Mouse (Mus musculus) c-Kit-positive CD71-positive TER-119-negative erythroid progenitor cells, embryonic 14.5 days (primary cell): ENCODE results near the gene Aste1.

ENCODE experiments used
- DNase-seq: peaks from one replicate; pipeline ENCODE4 v3.0.0-alpha.2; 2013; ENCODE audit warnings: low read depth

Gene Aste1

DNA sequence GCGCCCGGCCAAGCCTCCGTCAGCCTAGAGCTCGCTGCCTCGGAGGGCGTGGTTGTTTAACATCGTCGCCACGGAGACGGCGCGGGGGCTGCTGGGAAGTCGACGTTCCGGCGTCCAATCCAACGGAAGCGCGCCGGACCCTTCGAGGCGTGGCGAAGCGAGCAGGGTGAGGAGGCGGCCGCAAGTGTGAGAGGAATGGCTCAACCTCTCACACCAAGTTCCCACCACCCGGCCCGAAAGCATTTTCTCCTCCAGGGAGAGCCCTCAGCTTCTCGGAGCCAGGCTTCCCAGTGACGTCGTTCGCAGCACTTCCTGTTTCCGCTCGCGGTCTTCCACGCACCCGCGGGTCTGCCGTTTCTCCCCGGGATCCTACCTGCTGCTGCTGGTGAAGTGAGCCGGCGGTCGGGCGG, at the start of gene Aste1, which contains the start of gene Nek11:
Aste1 (plus strand) TSS at position 175 of the 410 bp plus-strand sequence.
Nek11 (minus strand) TSS at position 307 of the 410 bp plus-strand sequence.
- peak; percentile 92 for DNase-seq

GRCm38 (mm10) chr9:105348242-105349031, 46.8 kb upstream of the Aste1 start:
- no peak for DNase-seq

DNA sequence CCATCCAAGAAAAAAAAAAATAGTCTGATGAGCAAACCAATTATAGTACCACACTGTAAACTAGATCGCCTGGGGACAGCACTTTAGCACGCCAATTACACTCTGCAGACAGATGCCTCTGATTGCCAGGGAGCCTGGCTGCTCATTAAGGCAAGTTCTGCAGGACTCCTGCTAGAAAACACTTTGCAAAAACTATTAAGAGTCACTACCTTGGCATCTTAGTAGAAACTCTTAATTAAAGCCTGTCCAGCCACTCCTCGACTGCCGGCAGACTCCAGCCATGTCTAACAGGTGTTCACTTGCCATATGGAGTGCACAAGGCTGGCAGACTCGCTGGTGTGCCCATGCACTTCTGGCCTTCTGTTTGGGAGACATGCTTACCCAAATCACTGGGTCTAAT, 46.2 kb upstream of the Aste1 start:
- DNase-seq = no peak

- no peak for DNase-seq
Measured at GRCm38 (mm10) chr9:105362181-105362580, 33.0 kb upstream of the Aste1 start.

- no peak for DNase-seq
Measured at GRCm38 (mm10) chr9:105363520-105364231, 31.5 kb upstream of the Aste1 start.

GRCm38 (mm10) chr9:105366199-105366598, 29.0 kb upstream of the Aste1 start:
- DNase-seq = no peak

- DNase-seq = no peak
Measured at GRCm38 (mm10) chr9:105368605-105369004, 26.6 kb upstream of the Aste1 start.

GRCm38 (mm10) chr9:105374361-105374760, 20.8 kb upstream of the Aste1 start:
- no peak for DNase-seq

- no peak for DNase-seq
Measured at GRCm38 (mm10) chr9:105376411-105376810, 18.8 kb upstream of the Aste1 start.

GRCm38 (mm10) chr9:105376954-105377530, 18.1 kb upstream of the Aste1 start:
- DNase-seq = no peak

GRCm38 (mm10) chr9:105377622-105378021, 17.6 kb upstream of the Aste1 start:
- DNase-seq = no peak

DNA sequence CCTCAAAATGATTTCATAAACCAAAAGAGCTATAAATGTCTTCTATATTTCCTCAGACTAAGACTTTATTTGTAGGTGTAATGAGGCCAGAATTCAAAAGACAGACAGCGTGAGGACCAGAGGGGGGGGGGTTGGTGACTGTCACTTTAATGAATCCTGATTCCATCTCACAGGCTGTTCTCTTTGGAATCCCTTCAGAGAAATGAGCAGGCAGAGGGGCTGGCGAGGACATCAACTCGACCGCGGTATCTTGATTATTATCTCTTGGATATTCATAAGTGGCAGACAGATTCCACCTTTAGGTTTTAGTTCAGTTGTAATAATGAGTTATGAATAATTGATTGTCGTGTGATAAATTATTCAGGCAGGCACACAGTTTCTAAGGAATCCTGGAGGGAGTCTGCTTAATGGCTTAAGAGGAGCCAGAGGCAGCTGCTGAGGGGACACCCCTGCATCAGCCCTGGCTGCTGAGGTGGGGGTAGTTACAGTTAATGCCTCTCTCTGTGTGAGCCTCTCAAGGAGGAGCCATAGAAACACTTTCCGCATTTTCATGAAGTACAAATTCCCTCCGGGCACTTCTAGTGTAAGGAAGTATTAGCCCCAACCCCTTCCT, 15.6 kb upstream of the Aste1 start:
- no peak for DNase-seq

GRCm38 (mm10) chr9:105387403-105387802, 7.8 kb upstream of the Aste1 start:
- DNase-seq = no peak

DNA sequence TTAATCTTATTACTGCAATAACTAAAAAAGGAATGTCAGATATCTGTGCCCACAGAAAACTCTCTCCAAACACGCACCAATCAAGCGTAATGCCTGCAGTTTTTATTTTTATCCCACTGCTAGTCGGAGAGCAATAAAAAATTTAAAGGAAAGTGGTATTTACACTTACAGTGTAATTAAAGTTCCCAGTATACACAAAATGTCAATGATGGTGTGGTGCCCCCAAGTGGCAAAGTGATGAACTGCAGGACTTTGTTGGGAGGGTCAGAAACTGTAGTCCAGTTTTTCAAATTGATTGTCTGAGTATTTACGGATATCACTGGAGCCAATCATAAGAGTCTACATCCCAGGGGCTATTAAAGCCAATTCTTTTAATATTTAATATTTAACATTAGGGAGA, 5.9 kb upstream of the Aste1 start:
- peak; percentile 48 for DNase-seq

DNA sequence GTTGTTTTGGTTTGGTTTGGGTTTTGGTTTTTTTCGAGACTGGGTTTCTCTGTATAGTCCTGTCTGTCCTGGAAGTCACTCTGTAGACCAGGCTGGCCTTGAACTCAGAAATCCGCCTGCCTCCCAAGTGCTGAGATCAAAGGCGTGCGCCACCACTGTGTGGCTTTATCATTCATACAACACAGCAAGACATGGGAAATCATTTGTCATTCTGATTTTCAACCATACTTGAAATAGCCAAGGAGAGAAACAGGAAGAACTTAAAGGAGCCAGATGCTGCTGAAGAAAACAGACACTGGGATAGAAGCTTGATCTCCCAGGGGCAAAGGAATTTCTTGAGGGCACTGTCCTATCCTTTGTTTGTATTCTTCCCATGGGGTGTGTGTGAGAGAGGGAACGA, 4.6 kb upstream of the Aste1 start:
- no peak for DNase-seq

DNA sequence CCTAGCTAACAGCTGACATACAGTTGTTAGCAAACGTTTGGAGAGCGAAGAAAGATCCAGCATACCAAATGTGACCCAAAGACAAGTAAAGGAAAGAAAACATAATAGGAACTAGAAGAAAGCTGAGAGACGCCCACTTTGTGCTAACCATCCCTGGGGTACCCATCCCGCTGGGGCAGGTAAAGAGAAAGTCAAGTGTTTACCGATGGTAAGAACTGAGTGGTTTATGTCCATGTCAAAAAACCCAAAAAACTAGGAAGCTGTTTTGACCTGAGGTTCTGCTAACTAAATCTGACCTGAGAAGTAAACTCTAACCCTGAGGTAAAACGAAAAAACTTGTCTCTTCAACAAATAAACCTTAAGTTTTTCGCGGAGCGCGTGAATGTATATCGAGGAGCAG, 472 bp upstream of the Aste1 start:
- DNase-seq = no peak

DNA sequence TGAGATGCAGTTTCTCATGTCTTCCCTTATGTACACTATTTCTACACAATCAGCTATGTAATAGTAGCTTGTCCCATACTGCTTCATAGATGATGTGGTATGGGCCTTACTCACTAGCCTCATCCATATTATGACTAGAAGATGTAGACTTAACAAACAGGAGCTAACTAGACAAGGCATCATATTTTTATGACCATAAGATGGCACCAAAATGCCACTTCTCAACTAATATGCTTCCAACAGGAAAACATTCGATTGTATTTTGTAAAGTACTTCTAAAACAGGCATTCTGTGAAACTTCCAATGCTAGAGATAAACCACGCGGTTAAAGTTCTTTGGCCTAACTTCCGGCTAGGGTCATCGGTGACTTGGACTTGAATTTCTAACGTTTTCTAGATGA, 13.4 kb downstream of the Aste1 start:
- no peak for DNase-seq

DNA sequence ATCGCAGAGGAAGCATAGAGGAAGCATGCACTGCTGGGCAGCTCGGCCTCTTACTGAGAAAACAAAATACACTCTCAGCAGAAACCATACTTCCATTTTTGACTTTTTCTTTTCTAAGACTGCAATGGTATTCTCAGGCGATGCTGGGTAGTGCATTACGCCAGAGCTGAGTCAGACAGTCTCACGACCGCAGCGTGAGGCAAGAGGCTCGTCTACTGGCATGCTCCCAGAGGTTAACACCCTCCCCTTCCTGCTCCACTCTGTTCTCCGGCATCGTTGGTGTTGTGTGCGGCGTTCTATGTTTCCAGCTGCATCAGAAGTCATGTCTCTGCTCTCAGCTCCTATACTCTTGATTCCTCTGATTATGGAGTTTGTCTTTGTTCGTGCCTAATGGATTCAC, 63.8 kb downstream of the Aste1 start:
- no peak for DNase-seq

DNA sequence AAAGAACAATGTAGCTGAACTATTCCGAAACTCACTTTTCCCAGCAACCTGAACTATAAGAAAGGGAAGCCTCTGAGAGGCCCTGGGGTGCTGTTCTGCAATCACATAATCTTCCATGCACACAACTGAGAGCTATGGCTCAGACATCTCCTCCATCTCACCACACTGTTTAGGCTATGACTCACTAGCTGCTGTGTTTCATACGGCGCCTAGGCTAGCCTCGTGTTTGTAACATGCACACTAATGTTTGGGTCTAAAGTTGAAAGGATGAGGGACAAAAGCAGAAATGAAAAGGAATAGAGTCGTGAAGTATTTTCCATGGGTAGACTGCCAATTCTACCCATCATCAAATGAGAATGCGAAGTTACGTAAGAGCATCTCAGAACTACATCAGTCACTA, 66.3 kb downstream of the Aste1 start:
- DNase-seq = no peak
